Mouse (Mus musculus) hindbrain, embryonic 12.5 days (tissue): ENCODE results near the gene Card6. TPM values are rescaled to one million over a fixed set of nuclear protein-coding genes. Genes with fewer than 3 reads are reported as not detected.

Source experiments
- ATAC-seq: fragments of 200-750 bp; cut with Nextera tagmentation; 2 replicates; pipeline ENCODE4 v1.8.0; 2017; ENCODE audit warnings: moderate TSS enrichment; ENCODE audit not compliant: low FRiP score
- H3K27ac ChIP-seq: fragments of 300-500 bp; sonication (generic); 2 replicates; pipeline ENCODE4 v1.5.1; 2016; ENCODE audit warnings: mild to moderate bottlenecking
- H3K27me3 ChIP-seq: fragments of 300-500 bp; sonication (generic); 2 replicates; pipeline ENCODE4 v1.6.1; 2016; ENCODE audit warnings: mild to moderate bottlenecking
- H3K36me3 ChIP-seq: fragments of 300-500 bp; sonication (generic); 2 replicates; pipeline ENCODE4 v1.6.1; 2016; ENCODE audit warnings: mild to moderate bottlenecking
- H3K4me1 ChIP-seq: fragments of 300-500 bp; sonication (generic); 2 replicates; pipeline ENCODE4 v1.6.1; 2016
- H3K4me2 ChIP-seq: fragments of 300-500 bp; sonication (generic); replicated peaks from 2 replicates; pipeline ENCODE4 v1.6.1; 2016; ENCODE audit warnings: mild to moderate bottlenecking
- H3K4me3 ChIP-seq: fragments of 300-500 bp; sonication (generic); 2 replicates; pipeline ENCODE4 v1.5.1; 2016; ENCODE audit warnings: mild to moderate bottlenecking
- H3K9ac ChIP-seq: fragments of 300-500 bp; sonication (generic); 2 replicates; pipeline ENCODE4 v1.6.1; 2016; ENCODE audit warnings: mild to moderate bottlenecking, moderate library complexity
- H3K9me3 ChIP-seq: fragments of 300-500 bp; sonication (generic); replicated peaks from 2 replicates; pipeline ENCODE4 v1.6.1; 2016; ENCODE audit warnings: mild to moderate bottlenecking
- WGBS: fragments of 180-500 bp; shearing (Covaris S2); methylation state at CpG from one replicate; pipeline ENCODE4 v1.1.7; 2016; 5-methylcytosine and 5-hydroxymethylcytosine counted together
- polyA plus RNA-seq: library from polyadenylated mRNA; unstranded; fragments of >200 nt; fragmentation: Nextera tagmentation; extraction: Ambion mirVana; gene quantifications from 2 replicates; pipeline ENCODE4 v1.2.1, GENCODE M21; 2016

Gene Card6
- 1.2 and 2.2 TPM in 2 replicates for polyA plus RNA-seq

- 70% methylated on average over 21 of the region's 21 CpGs for WGBS
- H3K36me3 ChIP-seq: no peaks in the 10 kb centered on the region
- H3K9me3 ChIP-seq: no peaks in the 10 kb centered on the region
- H3K27me3 ChIP-seq: no peaks in the 10 kb centered on the region
- ATAC-seq: no peak
- no peak within 1 kb of the TSS for H3K4me3 ChIP-seq
- no peak within 1 kb of the TSS for H3K4me2 ChIP-seq
- H3K4me1 ChIP-seq: no peaks in the 10 kb centered on the region
- no peak within 1 kb of the TSS for H3K9ac ChIP-seq
- no peak within 1 kb of the TSS for H3K27ac ChIP-seq
These were observed at the start of gene Card6 for GRCm38 (mm10) chr15:5107686-5108654. TSS of gene Card6 (minus strand) at chr15:5108539.

DNA sequence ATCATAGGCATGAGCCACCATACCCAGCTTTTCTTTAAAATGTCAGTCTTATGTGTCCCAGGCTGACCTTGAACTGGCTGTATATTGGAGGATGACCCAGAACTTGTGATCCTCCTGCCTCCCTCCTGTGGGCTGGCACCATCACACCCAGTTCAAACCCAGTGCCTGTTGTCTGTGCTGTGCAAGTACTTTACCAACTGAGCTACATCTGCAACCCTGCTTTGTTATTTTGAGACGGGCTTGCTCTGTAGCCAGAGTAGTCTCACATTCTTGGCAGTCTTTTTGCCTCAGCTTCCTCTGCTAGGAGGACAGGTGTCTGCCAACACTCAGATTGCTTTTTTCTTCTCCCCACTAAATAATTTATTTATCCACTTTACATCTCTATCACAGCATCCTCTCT lies 49.0 kb upstream of the Card6 start:
- Histone ChIP-seq H3K9ac (no peak overlapping the region), H3K27ac (no peak overlapping the region), H3K36me3 (no peaks in the 10 kb centered on the region), H3K4me1 (peaks cover 3% of the 10 kb centered on the region; the same call in 1 of the 2 replicates), H3K4me3 (no peak overlapping the region), H3K27me3 (no peaks in the 10 kb centered on the region), H3K9me3 (no peaks in the 10 kb centered on the region), H3K4me2 (no peak overlapping the region)
- WGBS: 81% methylated on average over 1 of the region's 1 CpGs
- ATAC-seq: no peak

DNA sequence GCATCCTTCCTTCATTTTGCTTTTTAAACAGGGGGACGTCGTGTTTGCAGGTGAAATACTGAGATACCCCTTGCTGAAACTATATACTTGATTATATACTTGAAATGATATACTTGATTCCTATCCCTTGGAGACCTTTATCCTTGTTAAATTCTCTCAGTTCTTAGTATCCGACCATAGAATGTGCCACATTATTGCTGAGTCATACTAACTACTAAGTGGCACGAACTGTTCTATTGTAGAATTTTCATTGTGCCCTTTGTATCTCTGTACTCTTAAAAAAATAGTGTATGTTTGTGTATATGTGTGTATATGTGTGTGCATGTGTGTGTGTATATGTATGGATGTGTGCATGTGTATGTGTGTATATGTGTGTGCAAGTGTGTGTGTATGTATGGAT lies 48.0 kb upstream of the Card6 start:
- no peak for ATAC-seq
- Histone ChIP-seq H3K4me1 (peaks cover 3% of the 10 kb centered on the region; the same call in 1 of the 2 replicates), H3K36me3 (no peaks in the 10 kb centered on the region), H3K27ac (no peak overlapping the region), H3K27me3 (no peaks in the 10 kb centered on the region), H3K4me2 (no peak overlapping the region), H3K4me3 (no peak overlapping the region), H3K9me3 (no peaks in the 10 kb centered on the region), H3K9ac (no peak overlapping the region)
- 89% methylated on average over 4 of the region's 4 CpGs for WGBS

- Histone ChIP-seq H3K9ac (no peak overlapping the region), H3K27me3 (no peaks in the 10 kb centered on the region), H3K27ac (no peak overlapping the region), H3K9me3 (no peaks in the 10 kb centered on the region), H3K4me2 (no peak overlapping the region), H3K4me1 (peaks cover 3% of the 10 kb centered on the region; the same call in 1 of the 2 replicates), H3K4me3 (no peak overlapping the region), H3K36me3 (no peaks in the 10 kb centered on the region)
- ATAC-seq: no peak
- WGBS: 78% methylated on average over 5 of the region's 5 CpGs
These were observed 46.8 kb upstream of the Card6 start for GRCm38 (mm10) chr15:5155093-5155492.

DNA sequence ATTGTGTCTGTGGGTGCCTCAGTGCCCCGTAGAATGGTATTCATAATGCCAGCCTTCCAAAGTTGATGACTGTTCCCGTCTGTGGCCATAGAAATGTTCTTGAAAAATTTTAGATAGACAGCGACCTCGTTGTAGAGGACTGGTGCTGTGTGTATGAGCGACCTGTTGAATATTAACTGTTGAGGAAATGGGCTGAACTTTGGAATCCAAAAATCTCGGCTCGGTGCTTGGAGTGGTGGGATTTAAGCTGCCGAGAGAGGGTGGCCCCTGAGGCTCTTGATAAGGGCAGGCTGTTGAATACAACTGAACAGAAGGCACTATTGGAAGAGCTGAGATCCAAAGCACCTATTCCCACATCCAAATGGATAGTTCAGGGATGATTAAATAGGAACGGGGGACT lies 46.3 kb upstream of the Card6 start:
- no peaks in the 10 kb centered on the region for H3K36me3 ChIP-seq
- no peak for ATAC-seq
- H3K4me3 ChIP-seq: no peak overlapping the region
- H3K4me2 ChIP-seq: no peak overlapping the region
- H3K4me1 ChIP-seq: peaks cover 3% of the 10 kb centered on the region; the same call in 1 of the 2 replicates
- 80% methylated on average over 9 of the region's 9 CpGs for WGBS
- no peaks in the 10 kb centered on the region for H3K27me3 ChIP-seq
- H3K9ac ChIP-seq: no peak overlapping the region
- no peaks in the 10 kb centered on the region for H3K9me3 ChIP-seq
- H3K27ac ChIP-seq: no peak overlapping the region

- 89% methylated on average over 6 of the region's 6 CpGs for WGBS
- Histone ChIP-seq H3K9ac (no peak overlapping the region), H3K27me3 (no peaks in the 10 kb centered on the region), H3K4me3 (no peak overlapping the region), H3K9me3 (no peaks in the 10 kb centered on the region), H3K4me2 (no peak overlapping the region), H3K27ac (no peak overlapping the region), H3K36me3 (no peaks in the 10 kb centered on the region), H3K4me1 (peaks cover 6% of the 10 kb centered on the region)
- no peak for ATAC-seq
These were observed 43.8 kb upstream of the Card6 start for GRCm38 (mm10) chr15:5152171-5152570.

GRCm38 (mm10) chr15:5149187-5149586 lies 40.8 kb upstream of the Card6 start:
- no peaks in the 10 kb centered on the region for H3K9me3 ChIP-seq
- H3K27ac ChIP-seq: no peak overlapping the region
- no peak overlapping the region for H3K9ac ChIP-seq
- no peak for ATAC-seq
- H3K27me3 ChIP-seq: no peaks in the 10 kb centered on the region
- 78% methylated on average over 4 of the region's 4 CpGs for WGBS
- no peaks in the 10 kb centered on the region for H3K36me3 ChIP-seq
- H3K4me1 ChIP-seq: peaks cover 12% of the 10 kb centered on the region
- H3K4me2 ChIP-seq: no peak overlapping the region
- H3K4me3 ChIP-seq: no peak overlapping the region

DNA sequence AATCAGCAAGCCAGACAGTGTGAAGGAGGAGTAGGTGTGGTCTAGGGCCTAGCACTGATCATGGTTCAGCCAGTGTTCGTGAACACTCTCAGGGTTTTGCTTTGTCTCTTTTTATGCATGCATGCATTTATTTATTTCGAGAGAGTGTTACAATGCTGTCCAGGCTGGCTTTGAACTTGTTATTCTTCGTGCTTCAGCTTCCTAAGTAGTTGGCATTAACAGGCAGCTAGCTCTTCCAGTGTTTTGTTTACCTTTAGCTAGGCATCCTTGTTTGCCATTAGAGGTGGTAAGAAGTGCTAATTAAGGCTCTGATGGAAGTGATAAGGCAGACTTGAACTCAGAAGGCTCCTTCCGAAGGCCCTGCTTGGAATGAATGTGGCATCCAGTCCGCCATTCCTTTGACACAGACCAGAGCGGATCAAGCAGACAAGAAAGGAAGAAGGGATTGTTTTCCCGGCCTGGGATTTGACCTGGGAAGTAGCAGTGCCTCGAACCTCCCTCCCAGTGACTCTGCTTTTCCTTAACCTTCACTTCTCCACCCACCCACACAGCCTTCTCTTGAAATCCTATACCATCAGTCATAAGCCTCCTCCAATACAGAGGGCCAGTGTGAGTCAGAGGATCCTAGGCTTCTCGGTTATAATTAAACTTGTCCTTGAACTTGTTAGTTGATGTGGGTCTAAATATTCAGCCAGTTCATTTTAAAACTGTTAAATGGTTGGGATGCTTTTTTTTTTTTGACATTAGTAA lies 37.0 kb upstream of the Card6 start:
- H3K4me2 ChIP-seq: peak overlapping the region; percentile 67
- H3K27me3 ChIP-seq: no peaks in the 10 kb centered on the region
- peaks cover 12% of the 10 kb centered on the region for H3K4me1 ChIP-seq
- ATAC-seq: no peak
- H3K27ac ChIP-seq: no peak overlapping the region
- peak overlapping the region; percentile 65; the same call in 1 of the 2 replicates for H3K4me3 ChIP-seq
- peak overlapping the region; percentile 13; the same call in 1 of the 2 replicates for H3K9ac ChIP-seq
- 46% methylated on average over 9 of the region's 9 CpGs for WGBS
- H3K9me3 ChIP-seq: no peaks in the 10 kb centered on the region
- H3K36me3 ChIP-seq: no peaks in the 10 kb centered on the region

GRCm38 (mm10) chr15:5144021-5144778 lies 35.9 kb upstream of the Card6 start:
- H3K27ac ChIP-seq: peak overlapping the region; percentile 93
- WGBS: 1% methylated on average over 54 of the region's 61 CpGs
- H3K4me1 ChIP-seq: peaks cover 10% of the 10 kb centered on the region
- H3K27me3 ChIP-seq: no peaks in the 10 kb centered on the region
- ATAC-seq: peak; percentile 94
- peak overlapping the region; percentile 73 for H3K9ac ChIP-seq
- H3K36me3 ChIP-seq: no peaks in the 10 kb centered on the region
- H3K4me3 ChIP-seq: peak overlapping the region; percentile 65
- H3K4me2 ChIP-seq: peak overlapping the region; percentile 67
- no peaks in the 10 kb centered on the region for H3K9me3 ChIP-seq

GRCm38 (mm10) chr15:5143361-5144020 lies 35.2 kb upstream of the Card6 start, which contains the start of gene Prkaa1:
TSS of gene Prkaa1 (plus strand) at chr15:5143861.
- Histone ChIP-seq H3K9ac (peak within 1 kb of the TSS; percentile 73), H3K4me2 (peak within 1 kb of the TSS; percentile 67), H3K4me1 (peaks cover 8% of the 10 kb centered on the region), H3K27me3 (no peaks in the 10 kb centered on the region), H3K9me3 (no peaks in the 10 kb centered on the region), H3K36me3 (no peaks in the 10 kb centered on the region), H3K4me3 (peak within 1 kb of the TSS; percentile 65), H3K27ac (peak within 1 kb of the TSS; percentile 93)
- peak; percentile 95 for ATAC-seq
- WGBS: under 1% methylated on average over 43 of the region's 80 CpGs

DNA sequence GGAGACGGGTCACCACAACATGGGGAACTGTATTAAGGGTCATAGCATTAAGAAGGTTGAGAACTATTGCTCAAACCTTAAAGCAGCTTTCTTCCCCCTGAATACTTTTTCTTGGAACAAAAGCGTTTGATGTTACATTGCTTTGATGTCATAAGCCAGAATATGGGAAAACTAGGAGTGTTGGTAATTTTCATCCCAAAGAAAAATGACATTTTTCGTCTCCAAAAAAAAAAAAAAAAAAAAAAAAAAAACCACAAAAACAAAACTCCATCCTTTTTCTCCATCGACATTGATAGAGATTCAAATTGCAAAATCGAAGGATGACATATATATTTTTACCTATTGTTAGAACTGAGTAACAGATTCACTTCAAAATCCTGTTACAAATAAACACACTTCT lies 34.4 kb upstream of the Card6 start:
- whole genome bisulfite sequencing: 75% methylated on average over 5 of the region's 5 CpGs
- Histone ChIP-seq H3K9me3 (no peaks in the 10 kb centered on the region), H3K4me1 (peaks cover 8% of the 10 kb centered on the region), H3K27me3 (no peaks in the 10 kb centered on the region), H3K4me3 (no peak overlapping the region), H3K4me2 (no peak overlapping the region; the same call in 1 of the 2 replicates), H3K36me3 (no peaks in the 10 kb centered on the region), H3K27ac (no peak overlapping the region), H3K9ac (no peak overlapping the region)
- ATAC-seq: no peak
